Mouse (Mus musculus) heart, embryonic 14.5 days (tissue): ENCODE measurements around the gene Insl6. TPM values are rescaled to one million over a fixed set of nuclear protein-coding genes. Genes with fewer than 3 reads are reported as not detected.

Experiments
- ATAC-seq: fragments of 200-750 bp; cut with Nextera tagmentation; 2 replicates; pipeline ENCODE4 v1.8.0; 2017; ENCODE audit warnings: low read depth, moderate TSS enrichment; ENCODE audit not compliant: insufficient number of reproducible peaks, insufficient read depth, low FRiP score
- H3K27ac ChIP-seq, 2 experiments: fragments of 200-500 bp in 1 of 2; fragments of 300-500 bp in 1 of 2; sonication (generic) in 1 of 2; replicated peaks in 1 of 2; 2 replicates each; pipeline ENCODE4 v1.5.1; 2012 to 2014; ENCODE audit warnings: low read depth in 2 of 2, low read length in 2 of 2, control low read depth in 1 of 2, mild to moderate bottlenecking in 1 of 2, mixed read lengths in 1 of 2; ENCODE audit not compliant: control insufficient read depth in 1 of 2, insufficient read depth in 1 of 2
- H3K27me3 ChIP-seq: fragments of 300-500 bp; sonication (generic); 2 replicates; pipeline ENCODE4 v1.6.1; 2014; ENCODE audit warnings: mild to moderate bottlenecking, low read length, control low read depth; ENCODE audit not compliant: control insufficient read depth, insufficient read depth
- H3K36me3 ChIP-seq: fragments of 300-500 bp; sonication (generic); 2 replicates; pipeline ENCODE4 v1.6.1; 2014; ENCODE audit warnings: mild to moderate bottlenecking, control low read depth, low read length, mixed read lengths; ENCODE audit not compliant: control insufficient read depth, insufficient read depth
- H3K4me1 ChIP-seq, 2 experiments: fragments of 200-500 bp in 1 of 2; fragments of 300-500 bp in 1 of 2; sonication (generic) in 1 of 2; 2 replicates each; pipeline ENCODE4 v1.6.1; 2012 to 2014; ENCODE audit warnings: low read length in 2 of 2, control low read depth in 1 of 2, mixed read lengths in 1 of 2; ENCODE audit not compliant: control insufficient read depth in 2 of 2, insufficient read depth in 2 of 2
- H3K4me2 ChIP-seq: fragments of 300-500 bp; sonication (generic); 2 replicates; pipeline ENCODE4 v1.6.1; 2014; ENCODE audit warnings: mild to moderate bottlenecking, low read length
- H3K4me3 ChIP-seq, 2 experiments: fragments of 200-500 bp in 1 of 2; fragments of 300-500 bp in 1 of 2; sonication (generic) in 1 of 2; 2 replicates each; pipeline ENCODE4 v1.5.1; 2012 to 2014; ENCODE audit warnings: low read length in 2 of 2, mild to moderate bottlenecking in 2 of 2, control low read depth in 1 of 2, low read depth in 1 of 2, moderate library complexity in 1 of 2; ENCODE audit not compliant: control insufficient read depth in 1 of 2, insufficient read depth in 1 of 2
- H3K9ac ChIP-seq: fragments of 300-500 bp; sonication (generic); 2 replicates; pipeline ENCODE4 v1.6.1; 2014; ENCODE audit warnings: mild to moderate bottlenecking, low read length
- H3K9me3 ChIP-seq: fragments of 300-500 bp; sonication (generic); 2 replicates; pipeline ENCODE4 v1.6.1; 2016; ENCODE audit warnings: low read length, control low read depth; ENCODE audit not compliant: control insufficient read depth
- WGBS: fragments of 180-500 bp; shearing (Covaris S2); extraction: QIAGEN DNeasy Blood & Tissue Kit; methylation state at CpG from one replicate; pipeline ENCODE4 v1.1.7; 2014; 5-methylcytosine and 5-hydroxymethylcytosine counted together
- polyA plus RNA-seq: library from polyadenylated mRNA; unstranded; fragments of >200 nt; fragmentation: Nextera tagmentation; extraction: Ambion mirVana; gene quantifications from 2 replicates; pipeline ENCODE4 v1.2.1, GENCODE M21; 2014

Insl6 gene
- polyA plus RNA-seq, 1 experiment from 2014 or later = 4.0 TPM

DNA sequence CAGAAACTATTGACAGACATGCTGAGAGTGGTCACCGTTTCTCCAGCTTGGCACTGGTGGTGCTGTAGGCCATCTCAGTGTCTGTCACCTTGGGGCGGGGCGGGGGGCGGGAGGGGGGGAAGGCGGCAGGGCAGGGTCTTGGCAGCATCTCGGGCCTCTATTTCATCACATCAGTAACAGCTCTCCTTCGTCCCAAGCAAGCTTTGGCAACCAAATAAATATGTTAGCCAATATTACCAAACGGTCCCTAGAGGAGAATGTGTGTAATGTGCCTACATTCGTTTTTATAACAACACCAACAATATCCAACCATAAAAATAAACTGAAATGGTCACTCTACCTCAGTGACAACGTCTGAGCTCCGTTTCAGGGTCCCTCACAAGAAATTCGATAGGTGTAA, 45.0 kb upstream of the Insl6 start:
- Histone ChIP-seq H3K27me3 (no peaks in the 10 kb centered on the region), H3K4me2 (no peak overlapping the region)
- ATAC-seq = no peak

DNA sequence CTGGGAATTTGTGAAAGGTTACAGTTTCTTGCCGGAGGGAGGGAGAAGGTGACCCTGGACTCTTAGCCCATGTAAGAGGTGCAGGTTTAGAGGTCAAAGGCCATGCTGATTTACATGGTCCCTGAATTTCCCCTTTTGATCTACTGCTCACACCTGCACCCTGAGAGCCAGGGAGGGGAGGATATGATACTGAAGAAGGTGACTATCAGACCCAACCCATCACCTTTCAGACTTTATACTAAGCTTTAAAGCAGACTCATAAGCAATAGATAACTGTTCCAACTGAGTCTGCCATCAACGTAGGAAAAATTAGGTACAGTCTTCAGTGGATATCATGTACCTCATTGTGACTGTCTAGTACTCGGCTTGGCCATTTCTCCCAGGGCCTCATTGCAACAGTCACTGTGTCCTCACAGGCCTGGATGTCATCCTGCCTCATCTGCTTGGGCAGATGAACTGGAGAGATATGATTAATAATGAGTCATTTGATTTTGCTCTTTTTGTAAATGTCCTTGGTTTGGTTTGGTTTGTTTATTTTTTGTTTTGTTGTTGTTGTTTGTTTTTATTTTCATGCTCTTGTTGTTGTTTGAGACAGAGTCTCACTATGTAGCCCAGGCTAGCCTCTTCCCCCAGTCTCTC, 43.6 kb upstream of the Insl6 start:
- 83% methylated on average over 3 of the region's 3 CpGs for WGBS
- Histone ChIP-seq H3K4me1 (peaks cover 3 to 4% of the 10 kb centered on the region in 2 experiments; a peak in 3 of 4 replicates), H3K27ac (no peak overlapping the region), H3K4me3 (no peak overlapping the region), H3K27me3 (no peaks in the 10 kb centered on the region), H3K9me3 (no peaks in the 10 kb centered on the region), H3K9ac (no peak overlapping the region), H3K4me2 (no peak overlapping the region), H3K36me3 (no peaks in the 10 kb centered on the region)
- no peak for ATAC-seq

More for the DNA sequence above, 45.0 kb upstream of the Insl6 start:
- H3K9me3 ChIP-seq = no peaks in the 10 kb centered on the region
- H3K36me3 ChIP-seq = no peaks in the 10 kb centered on the region
- H3K9ac ChIP-seq = no peak overlapping the region
- H3K4me3 ChIP-seq = no peak overlapping the region
- H3K27ac ChIP-seq = no peak overlapping the region
- 57% methylated on average over 12 of the region's 12 CpGs for WGBS
- peaks cover 3 to 4% of the 10 kb centered on the region in 2 experiments; a peak in 3 of 4 replicates for H3K4me1 ChIP-seq

GRCm38 (mm10) chr19:29368041-29368440, 42.9 kb upstream of the Insl6 start:
- Histone ChIP-seq H3K9me3 (no peaks in the 10 kb centered on the region), H3K4me3 (no peak overlapping the region), H3K4me2 (no peak overlapping the region), H3K4me1 (peaks cover 2 to 3% of the 10 kb centered on the region in 2 experiments; a peak in 2 of 4 replicates), H3K27me3 (no peaks in the 10 kb centered on the region), H3K36me3 (no peaks in the 10 kb centered on the region), H3K27ac (no peak overlapping the region), H3K9ac (no peak overlapping the region)
- ATAC-seq = no peak
- WGBS = 87% methylated on average over 2 of the region's 2 CpGs

GRCm38 (mm10) chr19:29366969-29367622, 41.9 kb upstream of the Insl6 start, which contains the start of the genes Plgrkt and Cd274:
Gene Plgrkt (minus strand): TSS chr19:29367390.
Gene Cd274 (plus strand): TSS chr19:29367455.
- 0 out of 2 replicates have a peak, but pooled peaks have one; percentile 38 for ATAC-seq
- H3K36me3 ChIP-seq = no peaks in the 10 kb centered on the region
- H3K4me2 ChIP-seq = peak within 1 kb of the TSS; percentile 71
- H3K27ac ChIP-seq = no peak within 1 kb of the TSS
- H3K4me3 ChIP-seq = peak within 1 kb of the TSS; percentile 56 to 63
- peak within 1 kb of the TSS; percentile 68 for H3K9ac ChIP-seq
- WGBS = 1% methylated on average over 26 of the region's 26 CpGs
- H3K9me3 ChIP-seq = no peaks in the 10 kb centered on the region
- H3K4me1 ChIP-seq = peaks cover 2 to 7% of the 10 kb centered on the region in 2 experiments; a peak in 2 of 4 replicates
- H3K27me3 ChIP-seq = no peaks in the 10 kb centered on the region

DNA sequence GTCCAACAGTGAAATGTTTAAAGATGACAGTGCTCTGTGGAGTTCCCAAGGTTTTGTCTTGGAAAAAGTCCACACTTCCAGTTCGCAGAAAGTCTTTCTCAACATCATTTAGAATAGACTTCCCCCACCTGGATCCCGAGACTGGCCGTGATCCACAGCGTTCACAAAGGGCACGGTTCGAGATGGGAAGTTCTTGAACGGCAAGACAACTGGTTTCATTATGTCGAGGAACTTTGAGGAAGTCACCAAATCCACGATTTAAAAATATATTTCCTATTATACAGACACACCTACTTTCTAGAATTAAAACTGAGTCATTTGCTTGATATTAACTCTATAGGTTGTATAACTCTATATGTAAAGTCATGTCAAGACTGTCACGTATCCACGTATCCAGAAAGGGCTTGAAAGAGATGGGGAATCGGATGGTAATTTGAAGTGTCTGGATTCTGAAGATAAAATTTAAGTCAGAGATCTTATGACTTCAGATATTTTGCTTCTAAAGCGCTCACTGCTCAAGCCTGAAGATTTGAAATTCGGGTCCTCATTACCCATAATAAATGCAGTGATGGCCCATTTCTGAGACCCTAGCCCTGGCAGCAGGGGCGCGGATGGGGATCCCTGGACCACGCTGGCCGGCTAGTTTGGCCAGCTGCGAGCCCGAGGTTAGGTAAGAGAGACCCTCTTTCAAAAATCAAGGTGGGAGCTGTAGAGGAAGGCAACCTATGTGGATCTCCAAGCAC, 41.2 kb upstream of the Insl6 start:
- no peaks in the 10 kb centered on the region for H3K27me3 ChIP-seq
- WGBS = 54% methylated on average over 20 of the region's 20 CpGs
- peak overlapping the region; percentile 71 for H3K4me2 ChIP-seq
- ATAC-seq = no peak
- H3K4me1 ChIP-seq = peaks cover 2 to 4% of the 10 kb centered on the region in 2 experiments; a peak in 1 of 4 replicates
- no peaks in the 10 kb centered on the region for H3K9me3 ChIP-seq
- H3K36me3 ChIP-seq = no peaks in the 10 kb centered on the region
- H3K4me3 ChIP-seq = peak overlapping the region; percentile 56 to 63
- H3K27ac ChIP-seq = no peak overlapping the region
- peak overlapping the region; percentile 68 for H3K9ac ChIP-seq

GRCm38 (mm10) chr19:29365105-29365504, 39.9 kb upstream of the Insl6 start:
- Histone ChIP-seq H3K27me3 (no peaks in the 10 kb centered on the region), H3K4me3 (no peak overlapping the region), H3K4me2 (no peak overlapping the region), H3K4me1 (peaks cover 2 to 13% of the 10 kb centered on the region in 2 experiments; a peak in 1 of 4 replicates), H3K9ac (no peak overlapping the region), H3K27ac (no peak overlapping the region), H3K9me3 (no peaks in the 10 kb centered on the region), H3K36me3 (no peaks in the 10 kb centered on the region)
- ATAC-seq = no peak
- 36% methylated on average over 3 of the region's 3 CpGs for WGBS

GRCm38 (mm10) chr19:29364076-29364475, 38.9 kb upstream of the Insl6 start:
- Histone ChIP-seq H3K27ac (no peak overlapping the region), H3K4me3 (no peak overlapping the region), H3K27me3 (no peaks in the 10 kb centered on the region), H3K9ac (no peak overlapping the region), H3K4me1 (peaks cover 2 to 13% of the 10 kb centered on the region in 2 experiments; a peak in 1 of 4 replicates), H3K9me3 (no peaks in the 10 kb centered on the region), H3K36me3 (0 out of 2 replicates have a peak, but pooled peaks cover under 1% of the 10 kb centered on the region), H3K4me2 (no peak overlapping the region)
- WGBS = 74% methylated on average over 5 of the region's 5 CpGs
- no peak for ATAC-seq
